Mouse (Mus musculus) ES-E14 (cell line): Measurements from ENCODE around the gene Adamtsl3.

ENCODE experiments used
- MAFK ChIP-seq: IDR thresholded peaks from 2 replicates; pipeline ENCODE4 v1.6.1; 2014; ENCODE audit warnings: mild to moderate bottlenecking, low read depth, low read length, inconsistent platforms; ENCODE audit not compliant: insufficient read depth
- ZC3H11A ChIP-seq: IDR thresholded peaks from 2 replicates; pipeline ENCODE4 v1.6.1; 2012; ENCODE audit warnings: low read depth, mild to moderate bottlenecking, inconsistent platforms, low read length, borderline replicate concordance
- ZNF384 ChIP-seq: IDR thresholded peaks from 2 replicates; pipeline ENCODE4 v1.6.1; 2012; ENCODE audit warnings: low read depth, low read length, inconsistent platforms

DNA sequence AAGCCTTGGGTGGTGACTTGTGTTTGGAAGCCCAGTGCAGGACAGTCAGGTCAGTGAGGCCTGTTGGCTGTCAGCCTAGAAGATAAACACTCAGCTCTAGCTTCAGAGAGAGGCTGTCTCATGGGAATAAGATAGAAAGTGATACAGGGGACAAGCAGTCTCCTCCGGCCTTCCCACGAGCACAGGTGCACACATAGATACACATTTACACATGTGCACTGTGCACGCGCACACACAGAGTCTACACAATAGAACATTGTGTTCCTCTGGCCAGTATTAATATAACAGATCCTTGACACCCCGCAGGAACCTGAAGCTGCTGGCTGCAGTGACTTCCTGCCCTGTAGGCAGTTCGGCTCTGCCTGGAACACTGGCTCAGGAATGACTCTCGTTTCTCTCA is 44.3 kb downstream of the Adamtsl3 start:
- TF ChIP-seq MAFK: no peak
- TF ChIP-seq ZC3H11A: no peak
- TF ChIP-seq ZNF384: no peak
